Mouse (Mus musculus) kidney, postnatal 10 days (tissue): ENCODE results near the gene Hrh3.
A peak's percentile ranks its signal among the peaks of the same experiment; 100 is the strongest.

Experiments
- DNase-seq: peaks from one replicate; pipeline ENCODE4 v3.0.0; 2021; ENCODE audit warnings: mixed read lengths

Gene Hrh3

GRCm38 (mm10) chr2:180105441-180106190 lies 1.3 kb upstream of the Hrh3 start:
- no peak for DNase-seq

DNA sequence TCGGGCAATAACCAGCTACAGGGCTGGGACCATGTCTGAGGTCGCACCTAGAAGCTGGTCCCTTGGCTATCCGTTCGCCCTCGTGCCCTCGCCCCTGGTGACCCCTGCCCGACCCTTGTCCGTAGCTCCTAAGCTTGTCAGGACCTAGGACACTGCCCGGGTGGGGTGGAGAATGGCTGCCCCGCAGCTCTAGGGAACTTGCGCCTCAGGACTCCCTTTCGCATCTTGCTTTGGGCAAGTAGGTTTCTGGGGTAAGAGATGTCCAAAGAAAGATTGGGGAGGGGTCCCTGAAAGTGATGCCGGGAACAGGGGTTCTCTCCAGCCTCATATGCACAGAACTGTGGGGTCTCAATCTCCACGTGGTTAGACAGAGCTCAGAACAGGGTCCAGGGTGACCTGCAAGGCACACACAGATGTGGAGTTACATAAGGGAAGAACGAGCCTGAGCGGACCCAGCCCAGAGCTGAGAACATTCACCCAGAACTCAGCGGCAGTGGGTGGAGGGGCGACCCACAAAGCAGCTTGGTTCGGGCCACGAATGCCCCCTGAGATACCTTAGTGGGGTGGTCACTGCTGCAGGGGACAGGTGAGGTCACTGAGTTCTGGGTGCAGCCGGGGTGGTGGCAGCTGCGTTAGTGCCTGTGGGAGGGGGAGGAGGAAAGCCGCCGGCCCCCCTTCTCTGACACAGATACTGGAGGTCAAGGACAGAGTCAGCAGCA lies 530 bp upstream of the Hrh3 start:
- DNase-seq: no peak

GRCm38 (mm10) chr2:180103151-180103977 lies 924 bp downstream of the Hrh3 start:
- no peak for DNase-seq

- DNase-seq: no peak
Measured at GRCm38 (mm10) chr2:180099529-180099928, 4.8 kb downstream of the Hrh3 start.

- no peak for DNase-seq
Measured at GRCm38 (mm10) chr2:180098167-180098566, 6.1 kb downstream of the Hrh3 start.

- DNase-seq: no peak
Measured at GRCm38 (mm10) chr2:180097585-180097984, 6.7 kb downstream of the Hrh3 start.

DNA sequence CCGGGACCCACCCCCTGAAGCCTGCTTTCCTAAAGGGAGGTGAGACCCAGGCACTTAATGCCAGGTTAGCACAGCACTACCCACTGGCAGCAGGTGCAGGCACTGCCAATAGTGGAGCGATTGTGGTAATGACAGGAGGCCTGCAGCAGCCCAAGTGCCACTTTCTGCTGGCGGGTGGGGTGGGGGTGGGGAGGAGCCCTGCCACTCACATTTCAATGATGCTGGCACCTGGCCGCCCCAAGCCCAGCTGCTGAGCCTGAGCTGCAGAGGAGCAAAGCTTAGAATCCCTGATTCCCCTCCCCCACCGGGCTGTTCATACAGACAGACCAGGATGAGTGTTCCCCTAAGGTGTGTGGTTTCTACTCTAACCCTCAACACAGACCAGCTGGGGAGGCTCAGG lies 8.6 kb downstream of the Hrh3 start:
- DNase-seq: no peak

DNA sequence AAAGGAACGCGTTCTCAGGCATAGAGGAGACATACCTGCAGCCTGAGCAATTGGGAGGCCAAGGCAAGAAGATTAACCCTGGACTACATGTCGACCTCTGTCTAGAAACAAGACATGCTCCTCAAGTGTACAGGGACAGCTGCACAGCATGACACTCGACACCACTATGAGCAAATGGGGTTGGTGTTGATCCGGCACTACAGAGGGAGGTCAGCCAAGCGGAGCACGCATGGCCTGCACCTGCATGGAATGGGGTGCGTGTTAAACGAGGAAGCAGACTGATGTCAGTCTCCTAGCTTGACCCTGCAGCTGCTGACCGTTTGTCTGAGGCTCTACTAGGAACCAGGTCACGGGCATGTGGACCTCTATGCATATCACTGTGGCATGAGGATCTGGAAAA lies 14.0 kb downstream of the Hrh3 start:
- no peak for DNase-seq

- DNase-seq: no peak
Measured at GRCm38 (mm10) chr2:180087472-180087871, 16.8 kb downstream of the Hrh3 start.

DNA sequence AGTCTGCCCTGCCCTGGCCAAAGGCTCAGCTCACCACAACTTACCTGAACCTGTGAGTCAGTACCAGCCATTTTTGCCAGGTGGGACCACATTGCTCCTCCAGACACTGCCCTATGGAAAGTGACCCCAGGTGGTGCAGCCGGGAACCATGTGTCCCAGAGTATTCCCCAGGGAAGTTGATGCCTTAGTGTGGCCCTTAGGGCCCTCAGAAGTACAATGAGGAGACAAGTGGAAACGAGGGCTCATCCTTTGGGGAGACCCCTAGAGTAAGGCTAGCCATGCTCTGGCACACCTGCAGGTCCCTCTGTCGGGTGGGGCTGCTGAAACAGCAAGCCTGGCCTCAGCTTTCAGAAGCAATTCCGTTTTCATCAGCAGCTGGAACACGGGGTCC lies 17.7 kb downstream of the Hrh3 start:
- no peak for DNase-seq

DNA sequence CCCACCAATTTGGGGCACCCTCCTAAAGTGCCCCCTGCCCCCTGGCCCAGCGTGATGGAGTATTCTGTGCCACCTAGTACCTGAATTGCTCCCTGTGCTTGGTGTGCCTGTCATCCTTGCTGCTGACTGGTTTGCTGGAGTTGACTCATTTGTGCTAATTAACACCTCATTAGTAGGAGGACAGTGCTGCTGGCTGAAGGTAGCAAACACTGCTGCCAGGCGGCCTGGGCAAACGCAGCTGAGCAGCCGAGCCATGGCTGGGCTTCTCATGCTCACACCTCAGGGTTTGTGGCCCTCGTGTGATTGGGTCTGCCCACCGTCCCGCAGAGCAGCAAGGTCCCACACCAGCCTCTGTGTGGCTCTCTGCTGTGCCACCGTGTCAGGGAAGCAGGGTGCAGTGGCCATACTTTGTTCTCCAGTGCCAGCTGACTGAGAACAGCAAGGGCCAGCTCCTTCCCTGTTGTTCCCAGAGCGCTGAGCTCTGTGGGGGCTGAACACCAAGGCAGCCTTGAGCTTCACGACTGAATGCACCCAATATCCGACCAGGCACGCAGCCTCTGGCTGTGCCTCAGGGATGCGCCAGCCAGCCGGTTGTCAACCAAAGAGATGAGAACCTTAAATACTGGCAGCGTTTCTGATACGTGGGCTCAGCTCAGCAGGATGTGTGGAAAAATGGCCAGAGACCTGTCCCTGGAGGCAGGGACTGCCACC lies 18.2 kb downstream of the Hrh3 start:
- no peak for DNase-seq

- DNase-seq: no peak
Measured at GRCm38 (mm10) chr2:180084565-180084964, 19.7 kb downstream of the Hrh3 start.

- DNase-seq: no peak
Measured at GRCm38 (mm10) chr2:180083063-180083462, 21.2 kb downstream of the Hrh3 start.

DNA sequence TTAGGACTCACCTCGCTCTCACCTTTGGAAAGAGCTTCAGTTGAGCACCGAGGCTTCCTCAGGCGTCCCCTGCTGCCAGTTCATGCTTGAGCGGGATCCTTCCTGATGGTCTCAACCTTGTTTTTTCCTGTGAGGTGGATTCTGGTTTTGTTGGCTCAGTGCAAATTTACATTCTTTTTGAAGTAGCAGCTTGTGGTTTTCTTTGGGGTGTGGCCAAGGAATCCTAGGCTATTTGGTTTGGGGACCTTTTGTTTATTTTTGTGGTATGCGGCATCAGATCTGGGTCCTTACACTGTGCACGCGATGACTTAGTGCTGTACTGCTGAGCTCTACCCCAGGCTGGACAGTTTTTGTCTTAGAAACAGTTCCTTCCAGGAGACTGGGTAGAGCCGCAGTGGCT lies 23.6 kb downstream of the Hrh3 start:
- DNase-seq: no peak

- DNase-seq: no peak
Measured at GRCm38 (mm10) chr2:180077622-180078021, 26.7 kb downstream of the Hrh3 start.

DNA sequence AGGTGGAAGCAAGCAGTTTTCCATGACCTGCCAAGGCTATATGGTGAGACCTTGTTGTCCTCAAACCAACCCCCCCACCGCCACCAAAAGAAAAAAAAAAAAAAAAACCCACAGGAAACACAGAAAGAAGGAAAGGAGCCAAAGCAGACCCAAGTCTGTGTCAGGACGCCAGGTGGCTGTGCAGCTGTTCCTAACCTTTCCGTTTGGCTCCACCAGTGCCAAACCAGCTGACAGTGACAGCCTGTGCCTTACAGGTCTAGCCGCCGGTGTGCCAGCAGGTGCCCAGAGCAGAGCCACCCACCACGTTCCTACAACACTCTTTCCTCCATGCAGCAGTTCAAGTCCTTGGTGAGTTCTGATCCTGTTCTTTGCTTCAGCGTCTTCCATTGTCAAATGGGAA lies 31.4 kb downstream of the Hrh3 start:
- no peak for DNase-seq

- no peak for DNase-seq
Measured at GRCm38 (mm10) chr2:180071671-180072070, 32.6 kb downstream of the Hrh3 start.

DNA sequence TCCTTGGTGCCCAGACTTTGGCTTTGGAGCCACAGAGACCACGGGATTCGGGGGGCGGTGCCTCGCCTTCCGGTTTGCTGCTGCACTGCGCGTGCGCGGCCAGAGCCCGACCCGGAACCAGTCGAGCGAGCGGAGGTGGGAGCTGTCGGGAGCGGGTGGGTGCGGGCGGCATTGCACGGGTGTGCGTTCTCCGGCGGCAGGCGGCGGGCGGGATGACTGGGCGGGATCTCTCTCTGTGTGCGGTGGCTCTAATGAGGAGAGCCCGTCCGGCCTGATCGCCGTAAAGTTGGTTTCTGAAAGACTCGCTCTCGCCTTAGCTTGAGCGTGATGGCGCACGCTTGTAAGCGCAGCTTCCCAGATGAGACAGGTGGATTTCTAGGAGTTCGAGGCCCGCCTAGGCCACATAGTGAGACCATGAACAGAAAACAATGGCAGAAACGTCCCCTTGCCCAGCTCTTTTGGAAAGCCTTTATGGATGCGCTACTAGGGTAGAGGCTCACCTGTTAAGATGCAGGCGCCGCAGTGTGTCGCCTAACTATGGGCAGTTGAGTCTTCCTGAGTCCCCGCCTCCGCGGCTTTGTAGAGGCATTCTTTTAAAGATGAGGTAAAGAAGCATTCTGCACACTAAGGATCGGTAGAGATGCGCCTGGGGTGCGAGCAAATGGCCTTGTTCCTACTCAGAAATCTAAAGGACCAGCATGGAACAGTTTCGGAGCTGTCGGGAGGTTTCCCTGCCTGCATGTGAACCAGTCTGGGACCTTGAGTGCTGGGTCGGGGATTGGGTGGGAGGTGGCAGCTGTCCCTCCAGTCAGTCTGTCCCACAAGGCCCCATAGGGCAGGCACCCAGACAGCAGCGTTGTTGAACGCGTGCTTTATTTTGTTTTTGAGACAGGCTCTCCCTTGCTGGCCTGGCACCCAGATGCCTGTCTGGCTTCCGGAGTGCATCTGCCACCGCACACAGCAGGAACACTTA lies 33.5 kb downstream of the Hrh3 start, which contains the start of gene Mtg2:
Gene Mtg2 (plus strand): TSS at position 108 of the 973 bp plus-strand sequence.
- peak; percentile 96 for DNase-seq

GRCm38 (mm10) chr2:180069770-180070480 lies 34.4 kb downstream of the Hrh3 start:
- DNase-seq: no peak

DNA sequence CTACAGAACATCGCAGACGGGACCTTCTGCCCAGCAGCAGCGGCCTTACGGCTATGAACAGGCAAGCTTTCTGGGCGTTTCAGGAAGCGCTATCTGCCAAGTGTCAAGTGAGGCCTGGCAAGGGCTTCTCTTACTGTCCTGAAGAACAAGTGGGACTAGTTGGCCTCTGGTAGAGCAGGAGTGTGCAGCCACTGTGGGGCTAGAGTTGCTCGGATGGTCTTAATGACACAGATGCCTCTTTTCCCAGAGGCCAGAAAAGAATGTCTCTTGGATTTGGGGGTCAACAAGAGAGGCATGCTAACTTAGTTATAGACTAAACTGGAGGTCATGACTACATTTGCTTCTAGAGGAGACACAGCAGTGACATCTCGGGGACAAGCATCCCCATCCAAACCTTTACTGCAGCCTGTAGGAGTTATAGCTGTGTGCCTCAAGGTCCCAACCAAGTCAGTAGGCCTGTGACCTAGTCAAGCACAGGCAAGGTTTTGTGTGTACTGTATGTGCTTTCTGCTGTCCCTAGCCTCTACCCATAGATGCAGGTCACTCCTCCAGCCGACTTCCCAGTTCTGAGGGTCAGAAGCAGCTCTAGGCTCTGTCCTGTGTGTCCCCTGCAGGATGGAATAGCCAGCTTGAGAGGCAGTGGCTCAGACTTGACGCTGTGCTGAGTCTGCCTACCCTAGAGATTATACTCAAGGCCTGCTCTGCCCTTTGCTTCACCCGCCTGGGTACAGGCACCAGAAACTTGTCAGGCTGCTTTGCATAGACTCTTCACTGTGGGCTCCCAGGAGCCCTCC lies 40.8 kb downstream of the Hrh3 start:
- no peak for DNase-seq
